Mouse (Mus musculus): ENCODE results near the gene Ttc28. TPM values are rescaled to one million over a fixed set of nuclear protein-coding genes. Genes with fewer than 3 reads are reported as not detected.

Ttc28 gene
- total RNA-seq, 2 experiments from 2014 or later = 12.4 to 15.0 TPM

Small RNA genes lying within 50 kb of the gene (microRNA-seq; reads per million reads assigned to microRNA genes)
- gene Mir701 (ENCODE audit: borderline replicate concordance in 2 of 2) = 11.1 to 29.1 reads per million in 2 experiments

Other genes starting within 250 kb of the Ttc28 start
- gene Noc4l, start 226.4 kb upstream of the Ttc28 start, total RNA-seq (2021) = 10 to 100 TPM; 12.0 to 12.8 TPM
- 1 to 10 TPM; 6.4 to 7.7 TPM for gene Ddx51, start 226.4 kb upstream of the Ttc28 start, total RNA-seq (2021)
- gene Ep400, start 109.1 kb upstream of the Ttc28 start, total RNA-seq (2021) = 10 to 100 TPM; 23.0 to 25.9 TPM
- gene Pus1, start 99.1 kb upstream of the Ttc28 start, total RNA-seq (2021) = 10 to 100 TPM in 1 of 2 experiments, 1 to 10 TPM in 1; 9.8 to 10.8 TPM
- gene Ulk1, start 69.7 kb upstream of the Ttc28 start, total RNA-seq (2021) = 10 to 100 TPM; 33.0 to 43.3 TPM
- 10 to 100 TPM in 1 of 2 experiments, 1 to 10 TPM in 1; 9.7 to 12.5 TPM for gene Hscb, start 40.0 kb upstream of the Ttc28 start, total RNA-seq (2021)
- gene Chek2, start 39.8 kb upstream of the Ttc28 start, total RNA-seq (2021) = 1 to 10 TPM; 1.4 to 1.5 TPM